Mouse (Mus musculus): ENCODE results near the gene Gpatch4. TPM values are rescaled to one million over a fixed set of nuclear protein-coding genes. Genes with fewer than 3 reads are reported as not detected.

The Gpatch4 gene
- total and polyA plus RNA-seq, 3 experiments = 16.6 to 48.1 (median 27.8) TPM

DNA sequence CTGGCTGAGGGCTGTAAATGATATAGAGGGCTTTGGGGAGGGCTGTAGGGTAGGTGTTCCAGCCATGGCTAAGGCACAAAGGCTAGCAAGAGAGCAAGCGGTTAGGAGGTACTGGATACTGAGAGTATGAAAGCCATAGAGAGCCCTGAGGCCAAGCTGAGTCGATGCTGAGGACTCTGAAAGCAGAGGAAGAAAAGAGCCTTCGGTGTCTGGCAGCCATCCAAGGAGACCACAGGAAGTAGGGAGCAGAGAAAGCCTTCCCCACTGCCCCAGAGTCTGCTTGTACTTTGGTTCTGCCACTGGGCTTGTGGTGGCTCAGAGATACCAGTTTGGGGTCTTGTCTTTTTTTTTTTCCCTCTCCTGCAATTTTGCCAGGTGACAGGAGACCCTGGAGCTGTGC lies 57.3 kb downstream of the Gpatch4 start:
- TF ChIP-seq GATA1 (IDR thresholded peaks at IDR 0.05; ENCODE audit: borderline replicate concordance, low read length) = no peak
- TF ChIP-seq POLR2AphosphoS5 (IDR thresholded peaks at IDR 0.05; ENCODE audit: insufficient replicate concordance, low read depth, low read length) = no peak
- TF ChIP-seq TAL1 (conservative IDR thresholded peaks at IDR 0.05; ENCODE audit: low read depth, low read length) = no peak
- no peak for TF ChIP-seq CTCF (IDR thresholded peaks at IDR 0.05; ENCODE audit: low read depth, low read length)
- Histone ChIP-seq H3K36me3 (replicated peaks) (peaks cover 92% of the 10 kb centered on the region), H3K4me1 (ENCODE audit: insufficient read depth, low read depth, low read length) (no peaks in the 10 kb centered on the region), H3K9me3 (replicated peaks) (no peaks in the 10 kb centered on the region), H3K27me3 (ENCODE audit: insufficient read depth, low read length) (no peaks in the 10 kb centered on the region), H3K4me3 (ENCODE audit: low read depth, low read length) (no peak overlapping the region)
- ATAC-seq (ENCODE audit: extremely low read depth, insufficient number of reproducible peaks, low FRiP score, poor library complexity, severe bottlenecking) (no peak), DNase-seq (ENCODE audit: low spot score) (no peak)

DNA sequence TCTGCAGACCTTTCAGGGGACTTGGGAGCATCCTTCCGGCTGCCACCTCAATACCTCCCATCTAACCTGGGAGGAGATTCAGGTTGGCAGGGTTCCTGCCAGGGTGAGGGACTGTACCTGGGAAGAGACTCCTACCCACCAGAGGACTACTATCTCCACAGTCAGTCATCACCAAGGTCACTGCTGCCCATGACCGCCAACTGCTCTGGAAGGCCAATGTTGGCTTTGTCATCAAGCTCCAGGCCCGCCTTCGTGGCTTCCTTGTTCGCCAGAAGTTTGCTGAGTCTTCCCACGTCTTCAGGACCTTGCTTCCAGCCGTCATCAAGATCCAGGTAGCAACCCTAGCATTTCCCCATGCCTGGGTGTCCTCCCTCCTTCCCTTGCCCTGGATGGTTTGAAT lies 58.8 kb downstream of the Gpatch4 start:
- DNase-seq (ENCODE audit: low spot score) (no peak), ATAC-seq (ENCODE audit: extremely low read depth, insufficient number of reproducible peaks, low FRiP score, poor library complexity, severe bottlenecking) (no peak)
- no peaks in the 10 kb centered on the region for H3K4me1 ChIP-seq (ENCODE audit: insufficient read depth, low read depth, low read length)
- no peaks in the 10 kb centered on the region for H3K27me3 ChIP-seq (ENCODE audit: insufficient read depth, low read length)
- H3K4me3 ChIP-seq (ENCODE audit: low read depth, low read length) = no peak overlapping the region
- no peaks in the 10 kb centered on the region for H3K9me3 ChIP-seq (replicated peaks)
- TF ChIP-seq POLR2AphosphoS5 (IDR thresholded peaks at IDR 0.05; ENCODE audit: insufficient replicate concordance, low read depth, low read length) (no peak), GATA1 (IDR thresholded peaks at IDR 0.05; ENCODE audit: borderline replicate concordance, low read length) (no peak), CTCF (IDR thresholded peaks at IDR 0.05; ENCODE audit: low read depth, low read length) (no peak), TAL1 (conservative IDR thresholded peaks at IDR 0.05; ENCODE audit: low read depth, low read length) (no peak), GATA2 (IDR thresholded peaks at IDR 0.05; ENCODE audit: borderline replicate concordance, low read depth, low read length) (no peak)
- H3K36me3 ChIP-seq (replicated peaks) = peaks cover 95% of the 10 kb centered on the region

DNA sequence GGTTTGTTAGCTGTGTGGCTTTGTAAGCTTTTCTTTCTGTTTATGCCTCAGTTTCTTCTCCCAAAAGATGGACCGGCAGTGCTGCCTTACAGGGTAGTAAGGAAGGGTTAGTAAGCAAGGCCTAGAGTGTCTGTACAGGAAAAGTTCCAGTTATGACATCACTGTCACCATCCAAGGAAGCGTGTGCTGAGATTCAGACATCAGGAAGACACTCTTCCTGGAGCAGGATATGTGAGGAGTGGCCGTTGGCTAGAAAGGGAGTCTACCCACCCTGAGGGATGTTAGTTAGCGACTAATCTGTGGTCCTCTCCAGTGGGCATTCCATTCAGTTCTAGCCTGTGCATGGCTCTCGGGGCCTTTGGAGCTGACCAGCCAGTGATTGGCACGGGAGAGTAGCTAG lies 59.3 kb downstream of the Gpatch4 start:
- DNase-seq (ENCODE audit: low spot score) (no peak), ATAC-seq (ENCODE audit: extremely low read depth, insufficient number of reproducible peaks, low FRiP score, poor library complexity, severe bottlenecking) (no peak)
- Histone ChIP-seq H3K27me3 (ENCODE audit: insufficient read depth, low read length) (no peaks in the 10 kb centered on the region), H3K36me3 (replicated peaks) (peaks cover 94% of the 10 kb centered on the region), H3K9me3 (replicated peaks) (no peaks in the 10 kb centered on the region), H3K4me3 (ENCODE audit: low read depth, low read length) (no peak overlapping the region), H3K4me1 (ENCODE audit: insufficient read depth, low read depth, low read length) (no peaks in the 10 kb centered on the region)
- no peak for TF ChIP-seq CTCF (IDR thresholded peaks at IDR 0.05; ENCODE audit: low read depth, low read length)
- no peak for TF ChIP-seq POLR2AphosphoS5 (IDR thresholded peaks at IDR 0.05; ENCODE audit: insufficient replicate concordance, low read depth, low read length)
- TF ChIP-seq GATA2 (IDR thresholded peaks at IDR 0.05; ENCODE audit: borderline replicate concordance, low read depth, low read length) = no peak
- no peak for TF ChIP-seq GATA1 (IDR thresholded peaks at IDR 0.05; ENCODE audit: borderline replicate concordance, low read length)
- TF ChIP-seq TAL1 (conservative IDR thresholded peaks at IDR 0.05; ENCODE audit: low read depth, low read length) = no peak

DNA sequence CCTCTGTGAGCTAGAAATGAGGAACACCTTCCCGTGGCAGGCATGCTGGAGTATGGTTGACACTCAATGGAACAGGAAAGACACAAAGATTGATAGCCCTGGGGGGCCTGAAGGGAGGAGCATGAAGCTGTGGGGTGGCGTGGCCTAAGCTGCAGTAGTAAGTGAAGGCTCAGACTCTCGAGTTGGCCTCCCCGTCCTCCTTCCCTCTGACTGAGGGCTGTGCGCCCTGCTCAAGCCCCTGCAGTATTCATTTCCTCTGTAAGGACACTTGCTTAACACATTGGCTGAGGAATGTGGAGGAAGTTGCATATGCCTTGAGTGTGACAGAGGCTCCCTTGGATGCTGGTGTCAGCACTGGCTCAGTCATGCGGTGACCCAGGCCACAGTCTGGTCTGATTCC lies 59.7 kb downstream of the Gpatch4 start:
- Histone ChIP-seq H3K9me3 (replicated peaks) (no peaks in the 10 kb centered on the region), H3K36me3 (replicated peaks) (peaks cover 94% of the 10 kb centered on the region)
- no peak for ATAC-seq (ENCODE audit: extremely low read depth, insufficient number of reproducible peaks, low FRiP score, poor library complexity, severe bottlenecking)

More for the DNA sequence above, 59.7 kb downstream of the Gpatch4 start:
- Histone ChIP-seq H3K4me3 (ENCODE audit: low read depth, low read length) (no peak overlapping the region), H3K4me1 (ENCODE audit: insufficient read depth, low read depth, low read length) (no peaks in the 10 kb centered on the region), H3K27me3 (ENCODE audit: insufficient read depth, low read length) (no peaks in the 10 kb centered on the region)
- TF ChIP-seq POLR2AphosphoS5 (IDR thresholded peaks at IDR 0.05; ENCODE audit: insufficient replicate concordance, low read depth, low read length) (no peak), GATA2 (IDR thresholded peaks at IDR 0.05; ENCODE audit: borderline replicate concordance, low read depth, low read length) (no peak), GATA1 (IDR thresholded peaks at IDR 0.05; ENCODE audit: borderline replicate concordance, low read length) (no peak), TAL1 (conservative IDR thresholded peaks at IDR 0.05; ENCODE audit: low read depth, low read length) (no peak), CTCF (IDR thresholded peaks at IDR 0.05; ENCODE audit: low read depth, low read length) (no peak)
- no peak for DNase-seq (ENCODE audit: low spot score)

Other genes with a start within 250 kb of the Gpatch4 start
- not detected in 2 replicates for gene Ntrk1, start 247.9 kb upstream of the Gpatch4 start, total RNA-seq (2014; fragmentation: Nextera tagmentation)
- not detected in 2 replicates for gene Ntrk1, start 247.9 kb upstream of the Gpatch4 start, total RNA-seq (2017)
- not detected in 2 replicates for gene Ntrk1, start 247.9 kb upstream of the Gpatch4 start, polyA plus RNA-seq (2012)
- not detected in 2 replicates for gene Insrr, start 246.2 kb upstream of the Gpatch4 start, total RNA-seq (2014; fragmentation: Nextera tagmentation)
- gene Insrr, start 246.2 kb upstream of the Gpatch4 start, total RNA-seq (2017) = 0.05 and 0.06 TPM in 2 replicates
- not detected in 2 replicates for gene Insrr, start 246.2 kb upstream of the Gpatch4 start, polyA plus RNA-seq (2012)
- gene Pear1, start 218.8 kb upstream of the Gpatch4 start, total RNA-seq (2014; fragmentation: Nextera tagmentation) = not detected in 2 replicates
- under 0.01 and 0.05 TPM in 2 replicates for gene Pear1, start 218.8 kb upstream of the Gpatch4 start, total RNA-seq (2017)
- gene Pear1, start 218.8 kb upstream of the Gpatch4 start, polyA plus RNA-seq (2012) = not detected in 2 replicates
- not detected in 2 replicates for gene Sh2d2a, start 196.4 kb upstream of the Gpatch4 start, total RNA-seq (2014; fragmentation: Nextera tagmentation)
- 0.16 and 0.17 TPM in 2 replicates for gene Sh2d2a, start 196.4 kb upstream of the Gpatch4 start, total RNA-seq (2017)
- gene Sh2d2a, start 196.4 kb upstream of the Gpatch4 start, polyA plus RNA-seq (2012) = not detected in 2 replicates
- 41.3 and 44.7 TPM in 2 replicates for gene Prcc, start 157.5 kb upstream of the Gpatch4 start, total RNA-seq (2014; fragmentation: Nextera tagmentation)
- 28.5 and 32.3 TPM in 2 replicates for gene Prcc, start 157.5 kb upstream of the Gpatch4 start, total RNA-seq (2017)
- 75.9 and 99.7 TPM in 2 replicates for gene Prcc, start 157.5 kb upstream of the Gpatch4 start, polyA plus RNA-seq (2012)
- gene Hdgf, start 136.8 kb upstream of the Gpatch4 start, total RNA-seq (2014; fragmentation: Nextera tagmentation) = 722 and 799 TPM in 2 replicates
- gene Hdgf, start 136.8 kb upstream of the Gpatch4 start, total RNA-seq (2017) = 506 and 578 TPM in 2 replicates
- gene Hdgf, start 136.8 kb upstream of the Gpatch4 start, polyA plus RNA-seq (2012) = 1,810 and 2,017 TPM in 2 replicates
- gene Mrpl24, start 123.6 kb upstream of the Gpatch4 start, total RNA-seq (2014; fragmentation: Nextera tagmentation) = 289 and 317 TPM in 2 replicates
- gene Mrpl24, start 123.6 kb upstream of the Gpatch4 start, total RNA-seq (2017) = 183 and 204 TPM in 2 replicates
- 21.2 and 24.9 TPM in 2 replicates for gene Mrpl24, start 123.6 kb upstream of the Gpatch4 start, polyA plus RNA-seq (2012)
- gene Isg20l2, start 112.8 kb upstream of the Gpatch4 start, total RNA-seq (2014; fragmentation: Nextera tagmentation) = 67.3 and 70.8 TPM in 2 replicates
- 54.1 and 54.9 TPM in 2 replicates for gene Isg20l2, start 112.8 kb upstream of the Gpatch4 start, total RNA-seq (2017)
- gene Isg20l2, start 112.8 kb upstream of the Gpatch4 start, polyA plus RNA-seq (2012) = 15.8 and 18.3 TPM in 2 replicates
- 14.9 and 20.4 TPM in 2 replicates for gene Rrnad1, start 112.4 kb upstream of the Gpatch4 start, total RNA-seq (2014; fragmentation: Nextera tagmentation)
- gene Rrnad1, start 112.4 kb upstream of the Gpatch4 start, total RNA-seq (2017) = 19.2 and 24.8 TPM in 2 replicates
- gene Rrnad1, start 112.4 kb upstream of the Gpatch4 start, polyA plus RNA-seq (2012) = 28.7 and 38.2 TPM in 2 replicates
- gene Crabp2, start 94.4 kb upstream of the Gpatch4 start, total RNA-seq (2014; fragmentation: Nextera tagmentation) = not detected in 2 replicates
- 0.38 TPM in 1 of 2 replicates, not detected in the other for gene Crabp2, start 94.4 kb upstream of the Gpatch4 start, total RNA-seq (2017)
- gene Crabp2, start 94.4 kb upstream of the Gpatch4 start, polyA plus RNA-seq (2012) = not detected in 2 replicates
- not detected in 2 replicates for gene Nes, start 72.0 kb upstream of the Gpatch4 start, total RNA-seq (2014; fragmentation: Nextera tagmentation)
- 0.12 and 0.22 TPM in 2 replicates for gene Nes, start 72.0 kb upstream of the Gpatch4 start, total RNA-seq (2017)
- gene Nes, start 72.0 kb upstream of the Gpatch4 start, polyA plus RNA-seq (2012) = 0.02 TPM in 2 replicates
- gene Bcan, start 42.9 kb upstream of the Gpatch4 start, total RNA-seq (2014; fragmentation: Nextera tagmentation) = not detected in 2 replicates
- gene Bcan, start 42.9 kb upstream of the Gpatch4 start, total RNA-seq (2017) = 0.06 TPM in 1 of 2 replicates, not detected in the other
- not detected in 2 replicates for gene Bcan, start 42.9 kb upstream of the Gpatch4 start, polyA plus RNA-seq (2012)
- not detected in 2 replicates for gene Hapln2, start 15.5 kb upstream of the Gpatch4 start, total RNA-seq (2014; fragmentation: Nextera tagmentation)
- not detected in 2 replicates for gene Hapln2, start 15.5 kb upstream of the Gpatch4 start, total RNA-seq (2017)
- not detected in 2 replicates for gene Hapln2, start 15.5 kb upstream of the Gpatch4 start, polyA plus RNA-seq (2012)
- gene Naxe, start 15.4 kb downstream of the Gpatch4 start, total RNA-seq (2014; fragmentation: Nextera tagmentation) = 41.1 and 42.1 TPM in 2 replicates
- gene Naxe, start 15.4 kb downstream of the Gpatch4 start, total RNA-seq (2017) = 40.1 and 42.4 TPM in 2 replicates
- 44.1 and 52.8 TPM in 2 replicates for gene Naxe, start 15.4 kb downstream of the Gpatch4 start, polyA plus RNA-seq (2012)
- not detected in 2 replicates for gene Ttc24, start 35.2 kb downstream of the Gpatch4 start, total RNA-seq (2014; fragmentation: Nextera tagmentation)
- gene Ttc24, start 35.2 kb downstream of the Gpatch4 start, total RNA-seq (2017) = 0.05 TPM in 1 of 2 replicates, not detected in the other
- not detected in 2 replicates for gene Ttc24, start 35.2 kb downstream of the Gpatch4 start, polyA plus RNA-seq (2012)
- gene Iqgap3, start 38.9 kb downstream of the Gpatch4 start, total RNA-seq (2014; fragmentation: Nextera tagmentation) = 20.2 and 29.3 TPM in 2 replicates
- 22.8 and 22.9 TPM in 2 replicates for gene Iqgap3, start 38.9 kb downstream of the Gpatch4 start, total RNA-seq (2017)
- gene Iqgap3, start 38.9 kb downstream of the Gpatch4 start, polyA plus RNA-seq (2012) = 10.6 and 13.8 TPM in 2 replicates
- 125 and 128 TPM in 2 replicates for gene Mef2d, start 99.3 kb downstream of the Gpatch4 start, total RNA-seq (2014; fragmentation: Nextera tagmentation)
- gene Mef2d, start 99.3 kb downstream of the Gpatch4 start, total RNA-seq (2017) = 15.4 and 17.0 TPM in 2 replicates
- gene Mef2d, start 99.3 kb downstream of the Gpatch4 start, polyA plus RNA-seq (2012) = 133 and 141 TPM in 2 replicates
- gene Rhbg, start 211.6 kb downstream of the Gpatch4 start, total RNA-seq (2014; fragmentation: Nextera tagmentation) = not detected in 2 replicates
- gene Rhbg, start 211.6 kb downstream of the Gpatch4 start, total RNA-seq (2017) = not detected in 2 replicates
- gene Rhbg, start 211.6 kb downstream of the Gpatch4 start, polyA plus RNA-seq (2012) = not detected in 2 replicates
- not detected in 2 replicates for gene Gm38392, start 244.1 kb downstream of the Gpatch4 start, total RNA-seq (2014; fragmentation: Nextera tagmentation)
- not detected in 2 replicates for gene Gm38392, start 244.1 kb downstream of the Gpatch4 start, total RNA-seq (2017)
- not detected in 2 replicates for gene Gm38392, start 244.1 kb downstream of the Gpatch4 start, polyA plus RNA-seq (2012)

Measured in G1E (cell line).